Mouse (Mus musculus) G1E (cell line): Measurements from ENCODE around the gene Ssbp4. TPM values are rescaled to one million over a fixed set of nuclear protein-coding genes. Genes with fewer than 3 reads are reported as not detected.

ENCODE experiments used
- ATAC-seq: 2 replicates; pipeline ENCODE4 v1.8.0; 2016; ENCODE audit warnings: mild to moderate bottlenecking; ENCODE audit not compliant: insufficient number of reproducible peaks, poor library complexity, low FRiP score, severe bottlenecking; ENCODE audit errors: extremely low read depth
- DNase-seq: peaks from one replicate; pipeline ENCODE4 v3.0.0; 2012; ENCODE audit warnings: low spot score
- H3K27me3 ChIP-seq: 2 replicates; pipeline ENCODE4 v1.6.1; 2012; ENCODE audit warnings: mild to moderate bottlenecking, low read length, inconsistent platforms; ENCODE audit not compliant: insufficient read depth
- H3K36me3 ChIP-seq: replicated peaks from 2 replicates; pipeline ENCODE3; 2012; ENCODE audit warnings: mild to moderate bottlenecking, inconsistent platforms
- H3K4me1 ChIP-seq: 2 replicates; pipeline ENCODE4 v1.6.1; 2012; ENCODE audit warnings: low read depth, low read length, inconsistent platforms, mixed read lengths; ENCODE audit not compliant: insufficient read depth
- H3K4me3 ChIP-seq: 2 replicates; pipeline ENCODE4 v1.5.1; 2012; ENCODE audit warnings: low read depth, mild to moderate bottlenecking, inconsistent platforms, low read length, moderate library complexity, mixed read lengths
- H3K9me3 ChIP-seq: replicated peaks from 2 replicates; pipeline ENCODE4 v1.6.1; 2012; ENCODE audit warnings: inconsistent platforms
- CTCF ChIP-seq: IDR thresholded peaks from 2 replicates; pipeline ENCODE4 v1.5.1; 2012; ENCODE audit warnings: low read depth, low read length, inconsistent platforms, mixed read lengths
- GATA1 ChIP-seq: IDR thresholded peaks from 2 replicates; pipeline ENCODE4 v1.6.1; 2012; ENCODE audit warnings: borderline replicate concordance, low read length, inconsistent platforms, mixed read lengths
- GATA2 ChIP-seq: IDR thresholded peaks from 2 replicates; pipeline ENCODE4 v1.6.1; 2012; ENCODE audit warnings: low read depth, low read length, inconsistent platforms, borderline replicate concordance
- POLR2AphosphoS5 ChIP-seq: IDR thresholded peaks from 2 replicates; pipeline ENCODE4 v1.6.1; 2012; ENCODE audit warnings: low read depth, low read length, inconsistent platforms; ENCODE audit not compliant: insufficient replicate concordance
- TAL1 ChIP-seq: conservative IDR thresholded peaks from 2 replicates; pipeline ENCODE4 v1.6.1; 2012; ENCODE audit warnings: low read depth, low read length, inconsistent platforms, mixed read lengths
- polyA plus RNA-seq: library from polyadenylated mRNA; stranded (reverse); fragments of >175 nt; gene quantifications from 2 replicates; pipeline ENCODE4 v1.2.3, GENCODE M21; 2012
- total RNA-seq, 2 experiments: library from RNA; stranded (forward) in 1 of 2; stranded (reverse) in 1 of 2; fragments of 200-1000 nt in 1 of 2; fragments of >200 nt in 1 of 2; fragmentation: Nextera tagmentation in 1 of 2; gene quantifications; 2 replicates each; pipeline ENCODE4 v1.2.3; 2014 to 2017

Ssbp4 gene
- total RNA-seq (2014; fragmentation: Nextera tagmentation) (21.7 and 31.0 TPM in 2 replicates), total RNA-seq (2017) (51.7 and 114 TPM in 2 replicates), polyA plus RNA-seq (606 and 1,025 TPM in 2 replicates)

DNA sequence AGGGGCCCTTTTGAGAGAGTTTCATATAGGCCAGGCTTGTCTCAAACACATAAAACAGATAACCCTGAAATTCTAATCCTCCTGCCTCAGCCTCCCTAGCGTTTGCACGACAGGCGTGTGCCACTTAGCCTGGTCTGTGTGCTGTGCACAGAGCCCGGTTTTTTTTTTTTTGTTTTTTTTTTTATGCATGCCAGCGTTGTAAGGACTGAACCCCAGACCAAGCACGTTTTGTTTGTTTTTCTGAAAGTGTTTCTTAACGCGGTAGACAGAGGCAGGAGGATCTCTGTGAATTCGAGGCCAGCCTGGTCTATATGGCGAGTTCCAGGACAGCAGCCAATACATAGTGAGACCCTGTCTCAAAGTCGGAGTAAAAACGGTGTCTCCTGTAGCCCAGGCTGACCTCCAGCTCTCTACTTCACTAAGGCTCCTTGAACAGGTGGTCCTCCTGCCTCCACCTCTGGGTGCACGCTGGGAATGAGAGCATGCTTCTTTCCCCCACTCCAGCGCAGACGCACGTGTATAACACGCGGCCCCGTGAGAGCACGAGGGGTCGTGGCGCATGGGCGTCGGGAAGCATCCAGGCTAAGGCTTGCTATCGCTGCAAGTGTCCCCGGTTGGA is at the start of gene Ssbp4:
Gene Ssbp4, minus strand, starts transcription at position 124 of the 619 bp plus-strand sequence.
- Histone ChIP-seq H3K4me1 (peaks cover 76% of the 10 kb centered on the region), H3K9me3 (0 out of 2 replicates have a peak, but pooled peaks cover 2% of the 10 kb centered on the region), H3K4me3 (peak within 1 kb of the TSS; percentile 76), H3K36me3 (peaks cover 32% of the 10 kb centered on the region), H3K27me3 (peaks cover 26% of the 10 kb centered on the region; the same call in 1 of the 2 replicates)
- ATAC-seq: no peak
- DNase-seq: no peak
- TF ChIP-seq GATA1 (no peak), POLR2AphosphoS5 (no peak), CTCF (no peak), GATA2 (no peak), TAL1 (no peak)

DNA sequence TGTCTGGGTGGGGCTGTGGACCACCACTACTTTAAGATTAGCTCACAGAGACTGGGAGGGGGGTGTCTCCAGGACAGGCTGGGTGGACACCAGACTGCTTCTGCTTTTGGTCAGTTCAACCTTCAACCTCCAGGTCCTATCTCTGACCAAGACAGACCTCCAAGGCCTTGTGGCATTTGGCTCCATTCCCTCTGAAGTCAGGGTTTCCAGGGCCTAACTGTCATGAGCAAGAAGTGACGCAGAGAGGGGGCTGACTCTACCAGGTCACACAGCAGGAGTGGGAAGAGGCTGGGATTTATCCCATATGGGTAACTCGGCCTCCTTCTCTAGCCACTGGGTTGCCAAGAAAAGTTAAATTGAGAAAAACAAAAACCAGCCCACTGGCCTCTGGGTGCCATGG is 49.1 kb upstream of the Ssbp4 start:
- Histone ChIP-seq H3K27me3 (no peaks in the 10 kb centered on the region), H3K4me3 (no peak overlapping the region), H3K4me1 (peaks cover 33% of the 10 kb centered on the region), H3K9me3 (no peaks in the 10 kb centered on the region), H3K36me3 (peaks cover 48% of the 10 kb centered on the region)
- no peak for ATAC-seq
- no peak for DNase-seq
- TF ChIP-seq TAL1 (no peak), GATA2 (no peak), GATA1 (no peak), CTCF (no peak), POLR2AphosphoS5 (no peak)

DNA sequence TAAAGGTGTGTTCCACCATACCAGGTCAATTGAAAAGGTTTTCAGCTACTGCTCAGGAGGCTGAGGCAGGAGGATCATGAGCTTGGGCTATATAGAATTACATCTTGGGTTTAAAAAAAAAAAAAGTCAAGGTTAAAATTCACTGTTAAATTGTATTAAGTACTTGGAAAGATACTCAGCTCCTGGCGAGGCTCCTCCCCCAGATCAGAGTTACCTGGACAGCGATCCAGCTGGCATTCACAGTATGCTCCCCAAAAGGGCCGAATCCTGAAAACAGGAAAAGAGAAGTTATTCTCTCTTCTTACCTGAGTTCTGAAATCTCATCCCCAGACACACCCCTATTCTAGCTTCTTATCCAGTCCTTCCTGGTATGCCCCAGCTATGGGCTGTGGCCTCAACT is 48.5 kb upstream of the Ssbp4 start:
- TF ChIP-seq TAL1 (no peak), CTCF (no peak), POLR2AphosphoS5 (no peak), GATA1 (no peak), GATA2 (no peak)
- Histone ChIP-seq H3K4me1 (peaks cover 32% of the 10 kb centered on the region), H3K9me3 (no peaks in the 10 kb centered on the region), H3K36me3 (peaks cover 54% of the 10 kb centered on the region), H3K27me3 (no peaks in the 10 kb centered on the region), H3K4me3 (no peak overlapping the region)
- no peak for ATAC-seq
- DNase-seq: no peak

DNA sequence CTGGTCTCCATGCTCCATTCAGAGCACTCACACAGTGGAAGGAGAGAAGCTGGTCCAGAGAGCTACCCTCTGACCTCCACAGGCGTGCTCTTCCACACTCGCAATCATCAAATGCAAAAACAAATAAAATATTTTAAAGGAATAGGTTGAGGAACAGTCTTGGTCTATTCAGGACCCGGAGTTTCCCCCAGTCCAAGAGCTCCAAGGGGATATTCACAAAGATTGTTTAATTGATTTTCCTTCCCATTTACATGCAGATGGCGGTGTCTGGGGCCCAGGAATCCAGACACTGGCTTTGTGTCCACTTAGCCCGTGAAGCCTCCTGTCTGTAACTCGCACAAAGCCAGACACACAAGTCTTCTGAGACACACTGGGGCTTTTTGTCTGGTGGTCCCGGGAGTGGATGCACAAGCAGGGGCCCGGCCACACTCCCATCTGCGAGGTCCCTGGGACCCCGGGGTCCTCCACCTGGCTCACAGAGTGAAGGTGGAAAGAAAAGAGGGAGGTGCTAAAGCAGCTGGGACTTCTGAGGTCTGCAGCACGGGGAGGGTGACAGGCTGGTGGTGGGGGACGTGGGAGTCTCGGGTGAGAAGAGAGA is 47.6 kb upstream of the Ssbp4 start:
- Histone ChIP-seq H3K27me3 (no peaks in the 10 kb centered on the region), H3K4me3 (no peak overlapping the region), H3K4me1 (peaks cover 29% of the 10 kb centered on the region), H3K9me3 (no peaks in the 10 kb centered on the region), H3K36me3 (peaks cover 63% of the 10 kb centered on the region)
- no peak for ATAC-seq
- DNase-seq: no peak
- TF ChIP-seq TAL1 (no peak), POLR2AphosphoS5 (no peak), CTCF (no peak), GATA2 (no peak), GATA1 (no peak)

DNA sequence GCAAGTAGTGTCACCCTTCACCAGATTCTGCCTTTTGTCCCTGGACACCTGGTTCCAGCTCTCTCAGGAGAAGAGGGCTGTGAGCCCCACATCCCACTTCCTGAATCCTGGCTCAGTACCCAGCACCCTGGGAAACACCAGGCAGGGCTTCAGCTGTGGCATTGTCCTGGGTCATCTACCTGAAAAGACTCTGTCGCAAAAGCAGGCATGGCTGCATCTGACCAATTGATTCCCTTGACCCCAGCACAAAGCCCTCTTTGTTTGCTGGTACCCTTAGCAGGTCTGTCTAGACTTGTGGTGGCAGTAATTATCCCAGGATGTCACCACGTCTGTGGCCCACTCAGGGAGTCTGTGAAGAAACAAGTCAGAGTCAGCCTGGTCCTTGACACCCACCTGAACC is 46.8 kb upstream of the Ssbp4 start:
- Histone ChIP-seq H3K9me3 (no peaks in the 10 kb centered on the region), H3K4me1 (peaks cover 23% of the 10 kb centered on the region), H3K4me3 (no peak overlapping the region), H3K36me3 (peaks cover 71% of the 10 kb centered on the region), H3K27me3 (no peaks in the 10 kb centered on the region)
- no peak for ATAC-seq
- TF ChIP-seq GATA1: no peak
- TF ChIP-seq POLR2AphosphoS5: no peak
- no peak for TF ChIP-seq GATA2
- TF ChIP-seq CTCF: no peak
- no peak for TF ChIP-seq TAL1
- no peak for DNase-seq

DNA sequence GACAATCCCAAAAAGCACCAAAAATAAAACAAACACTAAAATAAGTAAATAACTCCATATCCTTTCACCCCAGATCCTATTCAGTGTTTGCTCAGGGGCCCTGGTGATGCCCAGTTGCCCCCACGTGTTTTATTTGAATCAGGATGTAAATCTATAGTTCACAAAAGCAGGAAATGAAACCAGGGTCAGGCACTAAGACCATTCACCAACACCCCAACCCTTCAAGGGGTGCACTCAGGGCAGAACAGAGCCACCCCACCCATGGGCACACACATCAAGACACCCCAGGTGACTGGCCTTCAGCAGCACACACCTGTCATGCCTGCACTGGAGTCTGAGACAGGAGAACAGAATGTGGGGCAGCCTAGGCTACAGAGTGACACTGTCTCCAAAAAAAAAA is 45.4 kb upstream of the Ssbp4 start:
- H3K36me3 ChIP-seq: peaks cover 85% of the 10 kb centered on the region
- H3K4me3 ChIP-seq: no peak overlapping the region
- ATAC-seq: no peak
- TF ChIP-seq CTCF (no peak), TAL1 (no peak), GATA1 (no peak), POLR2AphosphoS5 (no peak), GATA2 (no peak)
- H3K27me3 ChIP-seq: no peaks in the 10 kb centered on the region
- H3K4me1 ChIP-seq: peaks cover 21% of the 10 kb centered on the region
- no peaks in the 10 kb centered on the region for H3K9me3 ChIP-seq
- DNase-seq: no peak
